Mouse (Mus musculus): ENCODE results near the gene Rpgrip1l. TPM values are rescaled to one million over a fixed set of nuclear protein-coding genes. Genes with fewer than 3 reads are reported as not detected.
A peak's percentile ranks its signal among the peaks of the same experiment; 100 is the strongest.

Rpgrip1l gene
- polyA plus RNA-seq, 1 experiment from 2014 or later = 2.6 TPM

DNA sequence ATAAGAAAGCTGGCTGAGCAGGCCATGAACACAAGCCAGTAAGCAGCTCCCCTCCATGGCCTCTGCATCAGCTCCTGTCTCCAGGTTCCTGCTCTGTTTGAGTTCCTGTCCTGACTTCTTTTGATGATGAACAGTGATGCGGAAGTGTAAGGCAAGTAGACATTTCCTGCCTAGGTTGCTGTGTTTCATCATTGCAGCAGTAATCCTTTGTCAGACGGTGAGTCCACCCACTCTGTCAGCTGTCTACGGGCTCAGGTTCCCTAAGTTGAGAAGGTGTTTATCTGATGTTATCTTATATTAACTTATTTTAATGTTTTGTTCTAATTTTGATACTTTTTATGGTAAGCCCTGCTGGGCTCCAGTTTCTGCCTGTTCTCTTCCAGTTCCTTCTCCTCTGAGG, 13.0 kb upstream of the Rpgrip1l start:
- Histone ChIP-seq H3K4me1 (replicated peaks; ENCODE audit: control insufficient read depth, insufficient read depth, low read length) (no peaks in the 10 kb centered on the region), H3K4me2 (replicated peaks; ENCODE audit: low read depth) (no peak overlapping the region), H3K36me3 (ENCODE audit: control insufficient read depth, insufficient read depth) (no peaks in the 10 kb centered on the region), H3K9me3 (ENCODE audit: control insufficient read depth) (no peaks in the 10 kb centered on the region), H3K27ac (ENCODE audit: low read depth, low read length) (no peak overlapping the region), H3K4me3 (ENCODE audit: low read depth, low read length) (no peak overlapping the region), H3K27me3 (replicated peaks; ENCODE audit: control insufficient read depth, insufficient read depth, low read length) (no peaks in the 10 kb centered on the region), H3K9ac (ENCODE audit: low read depth, low read length) (no peak overlapping the region)
- WGBS = 59% methylated on average over 3 of the region's 3 CpGs
- no peak for ATAC-seq
- TF ChIP-seq CTCF (IDR thresholded peaks at IDR 0.05; ENCODE audit: low read depth) = no peak

- TF ChIP-seq CTCF (IDR thresholded peaks at IDR 0.05; ENCODE audit: low read depth) = no peak
- H3K4me3 ChIP-seq (ENCODE audit: low read depth, low read length) = no peak overlapping the region
- no peaks in the 10 kb centered on the region for H3K4me1 ChIP-seq (replicated peaks; ENCODE audit: control insufficient read depth, insufficient read depth, low read length)
- H3K9ac ChIP-seq (ENCODE audit: low read depth, low read length) = no peak overlapping the region
- 91% methylated on average over 4 of the region's 4 CpGs for WGBS
- no peak overlapping the region for H3K27ac ChIP-seq (ENCODE audit: low read depth, low read length)
- H3K9me3 ChIP-seq (ENCODE audit: control insufficient read depth) = no peaks in the 10 kb centered on the region
- ATAC-seq = no peak
- H3K4me2 ChIP-seq (replicated peaks; ENCODE audit: low read depth) = no peak overlapping the region
- no peaks in the 10 kb centered on the region for H3K27me3 ChIP-seq (replicated peaks; ENCODE audit: control insufficient read depth, insufficient read depth, low read length)
- H3K36me3 ChIP-seq (ENCODE audit: control insufficient read depth, insufficient read depth) = no peaks in the 10 kb centered on the region
Measured at GRCm38 (mm10) chr8:91324916-91325315, 11.9 kb upstream of the Rpgrip1l start.

DNA sequence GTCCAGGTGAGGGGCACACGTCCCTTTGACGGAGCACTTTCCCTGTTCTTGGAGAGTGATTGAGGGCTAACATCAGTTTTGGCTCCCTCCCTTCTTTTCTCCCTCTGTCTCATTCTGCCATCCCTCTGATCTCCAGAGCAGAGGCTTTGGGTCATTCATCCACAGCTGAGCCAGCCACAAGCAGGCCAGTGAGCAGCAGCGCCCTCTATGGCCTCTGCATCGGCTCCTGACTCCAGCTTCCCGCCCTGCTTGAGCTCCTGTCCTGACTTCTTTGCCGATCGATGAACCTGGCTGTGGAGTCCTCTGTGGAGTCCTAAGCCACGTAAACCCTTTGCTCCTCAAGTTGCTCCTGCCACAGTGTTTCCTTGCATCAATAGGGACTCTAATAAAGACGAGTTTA, 11.2 kb upstream of the Rpgrip1l start:
- no peak for ATAC-seq
- H3K36me3 ChIP-seq (ENCODE audit: control insufficient read depth, insufficient read depth) = no peaks in the 10 kb centered on the region
- TF ChIP-seq CTCF (IDR thresholded peaks at IDR 0.05; ENCODE audit: low read depth) = peak; percentile 54
- no peaks in the 10 kb centered on the region for H3K9me3 ChIP-seq (ENCODE audit: control insufficient read depth)
- H3K27ac ChIP-seq (ENCODE audit: low read depth, low read length) = no peak overlapping the region
- WGBS = 71% methylated on average over 9 of the region's 9 CpGs
- H3K4me2 ChIP-seq (replicated peaks; ENCODE audit: low read depth) = no peak overlapping the region
- H3K4me3 ChIP-seq (ENCODE audit: low read depth, low read length) = no peak overlapping the region
- no peak overlapping the region for H3K9ac ChIP-seq (ENCODE audit: low read depth, low read length)
- no peaks in the 10 kb centered on the region for H3K4me1 ChIP-seq (replicated peaks; ENCODE audit: control insufficient read depth, insufficient read depth, low read length)
- H3K27me3 ChIP-seq (replicated peaks; ENCODE audit: control insufficient read depth, insufficient read depth, low read length) = no peaks in the 10 kb centered on the region

- H3K27ac ChIP-seq (ENCODE audit: low read depth, low read length) = no peak overlapping the region
- no peaks in the 10 kb centered on the region for H3K36me3 ChIP-seq (ENCODE audit: control insufficient read depth, insufficient read depth)
- no peak overlapping the region for H3K4me3 ChIP-seq (ENCODE audit: low read depth, low read length)
- no peak for ATAC-seq
- no peaks in the 10 kb centered on the region for H3K27me3 ChIP-seq (replicated peaks; ENCODE audit: control insufficient read depth, insufficient read depth, low read length)
- no peaks in the 10 kb centered on the region for H3K4me1 ChIP-seq (replicated peaks; ENCODE audit: control insufficient read depth, insufficient read depth, low read length)
- H3K9me3 ChIP-seq (ENCODE audit: control insufficient read depth) = no peaks in the 10 kb centered on the region
- TF ChIP-seq CTCF (IDR thresholded peaks at IDR 0.05; ENCODE audit: low read depth) = no peak
- WGBS = 89% methylated on average over 7 of the region's 7 CpGs
- no peak overlapping the region for H3K4me2 ChIP-seq (replicated peaks; ENCODE audit: low read depth)
- H3K9ac ChIP-seq (ENCODE audit: low read depth, low read length) = no peak overlapping the region
Measured at GRCm38 (mm10) chr8:91323511-91323910, 10.4 kb upstream of the Rpgrip1l start.

GRCm38 (mm10) chr8:91318938-91319729, 6.1 kb upstream of the Rpgrip1l start:
- Histone ChIP-seq H3K36me3 (ENCODE audit: control insufficient read depth, insufficient read depth) (no peaks in the 10 kb centered on the region), H3K27ac (ENCODE audit: low read depth, low read length) (no peak overlapping the region), H3K4me3 (ENCODE audit: low read depth, low read length) (no peak overlapping the region), H3K4me2 (replicated peaks; ENCODE audit: low read depth) (no peak overlapping the region), H3K9me3 (ENCODE audit: control insufficient read depth) (no peaks in the 10 kb centered on the region), H3K4me1 (replicated peaks; ENCODE audit: control insufficient read depth, insufficient read depth, low read length) (no peaks in the 10 kb centered on the region), H3K9ac (ENCODE audit: low read depth, low read length) (no peak overlapping the region), H3K27me3 (replicated peaks; ENCODE audit: control insufficient read depth, insufficient read depth, low read length) (no peaks in the 10 kb centered on the region)
- 48% methylated on average over 7 of the region's 7 CpGs for WGBS
- TF ChIP-seq CTCF (IDR thresholded peaks at IDR 0.05; ENCODE audit: low read depth) = no peak
- ATAC-seq = no peak

DNA sequence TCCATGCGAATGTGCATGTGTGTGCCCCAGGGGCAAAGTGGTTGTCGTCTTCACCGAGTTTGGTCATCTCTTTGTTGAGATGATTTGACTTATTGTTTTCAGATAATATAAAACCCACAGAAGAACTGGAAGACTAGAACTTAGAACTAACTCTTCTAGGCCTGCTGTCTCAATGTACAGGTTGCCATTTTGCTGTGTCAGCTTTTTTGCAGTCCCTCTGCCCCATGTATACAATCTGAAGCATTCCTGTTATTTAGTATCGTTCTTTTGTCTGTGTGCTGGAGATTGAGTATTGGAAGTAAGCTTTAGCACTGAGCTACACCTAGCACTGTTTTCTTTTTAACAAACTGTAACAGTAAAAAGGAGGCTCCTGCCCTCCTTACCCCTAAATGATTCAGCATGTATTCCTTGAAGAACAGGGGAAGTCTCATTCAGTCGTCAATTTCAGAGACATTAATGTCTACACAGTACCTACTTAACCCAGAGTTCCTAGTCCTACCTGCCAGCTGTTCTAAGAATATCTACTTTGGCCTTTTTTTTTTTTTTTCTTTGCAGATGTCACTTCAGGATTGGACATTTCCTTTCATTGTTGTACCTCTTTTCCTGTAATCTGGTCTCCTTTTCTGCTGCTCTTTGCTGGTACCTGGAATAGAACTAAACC, 4.6 kb upstream of the Rpgrip1l start:
- no peaks in the 10 kb centered on the region for H3K36me3 ChIP-seq (ENCODE audit: control insufficient read depth, insufficient read depth)
- no peak for ATAC-seq
- no peak overlapping the region for H3K4me2 ChIP-seq (replicated peaks; ENCODE audit: low read depth)
- no peaks in the 10 kb centered on the region for H3K9me3 ChIP-seq (ENCODE audit: control insufficient read depth)
- H3K9ac ChIP-seq (ENCODE audit: low read depth, low read length) = no peak overlapping the region
- H3K27ac ChIP-seq (ENCODE audit: low read depth, low read length) = no peak overlapping the region
- no peaks in the 10 kb centered on the region for H3K27me3 ChIP-seq (replicated peaks; ENCODE audit: control insufficient read depth, insufficient read depth, low read length)
- no peak overlapping the region for H3K4me3 ChIP-seq (ENCODE audit: low read depth, low read length)
- TF ChIP-seq CTCF (IDR thresholded peaks at IDR 0.05; ENCODE audit: low read depth) = no peak
- 84% methylated on average over 5 of the region's 5 CpGs for WGBS
- H3K4me1 ChIP-seq (replicated peaks; ENCODE audit: control insufficient read depth, insufficient read depth, low read length) = no peaks in the 10 kb centered on the region
